Mouse (Mus musculus) T-helper 2 cell (primary cell): ENCODE data around the gene Cadm4.

ENCODE experiments used
- in situ Hi-C: fragments of 300-600 bp; cut with MboI, MseI; formaldehyde crosslinking; loops from one replicate; pipeline ENCODE4 v1.15.1; 2025; ENCODE audit warnings: high pct_unique_total_duplicates

Gene Cadm4

GRCm38 (mm10) chr7:24481474-24482207 lies at the start of gene Cadm4:
Gene Cadm4 (plus strand): TSS chr7:24482023.
- in situ Hi-C loops, result no loop called here

GRCm38 (mm10) chr7:24435305-24435704 lies 46.5 kb upstream of the Cadm4 start:
- in situ Hi-C loops, result no loop called here

- in situ Hi-C loops, result no loop called here
Observed at GRCm38 (mm10) chr7:24437981-24438380, 43.8 kb upstream of the Cadm4 start.

GRCm38 (mm10) chr7:24439191-24439590 lies 42.6 kb upstream of the Cadm4 start:
- in situ Hi-C loops, result no loop called here

GRCm38 (mm10) chr7:24439891-24440290 lies 41.9 kb upstream of the Cadm4 start:
- in situ Hi-C loops, result no loop called here

- in situ Hi-C loops, result no loop called here
Observed at GRCm38 (mm10) chr7:24441785-24442184, 40.0 kb upstream of the Cadm4 start.

GRCm38 (mm10) chr7:24442313-24442712 lies 39.5 kb upstream of the Cadm4 start:
- in situ Hi-C loops, result no loop called here

GRCm38 (mm10) chr7:24445266-24445926 lies 36.4 kb upstream of the Cadm4 start:
- in situ Hi-C loops, result no loop called here

- in situ Hi-C loops, result no loop called here
Observed at GRCm38 (mm10) chr7:24446697-24447340, 35.0 kb upstream of the Cadm4 start.

- in situ Hi-C loops, result no loop called here
Observed at GRCm38 (mm10) chr7:24448782-24449517, 32.9 kb upstream of the Cadm4 start.

- in situ Hi-C loops, result loop anchor here (10.0 kb wide), 1 partner anchor 366 kb away; the partner anchor contains the start of gene Zfp180
Observed at GRCm38 (mm10) chr7:24450585-24451017, 31.2 kb upstream of the Cadm4 start.

- in situ Hi-C loops, result loop anchor here (10.0 kb wide), 1 partner anchor 367 kb away; the partner anchor contains the start of gene Zfp180
Observed at GRCm38 (mm10) chr7:24451855-24452311, 29.9 kb upstream of the Cadm4 start, which contains the start of gene Irgc1. Gene Irgc1 (minus strand): TSS chr7:24452297.

- in situ Hi-C loops, result loop anchor here (10.0 kb wide), 1 partner anchor 369 kb away; the partner anchor contains the start of gene Zfp180
Observed at GRCm38 (mm10) chr7:24454199-24454598, 27.6 kb upstream of the Cadm4 start.

GRCm38 (mm10) chr7:24455726-24456125 lies 26.1 kb upstream of the Cadm4 start:
- in situ Hi-C loops, result loop anchor here (10.0 kb wide), 1 partner anchor 371 kb away; the partner anchor contains the start of gene Zfp180

GRCm38 (mm10) chr7:24457726-24458370 lies 24.0 kb upstream of the Cadm4 start:
- in situ Hi-C loops, result loop anchor here (10.0 kb wide), 1 partner anchor 373 kb away; the partner anchor contains the start of gene Zfp180

- in situ Hi-C loops, result loop anchor here (10.0 kb wide), 1 partner anchor 375 kb away; the partner anchor contains the start of gene Zfp180
Observed at GRCm38 (mm10) chr7:24459440-24459839, 22.4 kb upstream of the Cadm4 start.

- in situ Hi-C loops, result loop anchor here (10.0 kb wide), 1 partner anchor 375 kb away; the partner anchor contains the start of gene Zfp180
Observed at GRCm38 (mm10) chr7:24459843-24460242, 22.0 kb upstream of the Cadm4 start.

GRCm38 (mm10) chr7:24461376-24462051 lies 20.3 kb upstream of the Cadm4 start:
- in situ Hi-C loops, result no loop called here

- in situ Hi-C loops, result no loop called here
Observed at GRCm38 (mm10) chr7:24462388-24463319, 19.2 kb upstream of the Cadm4 start, which contains the start of gene Plaur. Gene Plaur (plus strand): TSS chr7:24462484.
